Mouse (Mus musculus): ENCODE results near the gene Btbd16. TPM values are rescaled to one million over a fixed set of nuclear protein-coding genes. Genes with fewer than 3 reads are reported as not detected.

Btbd16 gene
- polyA plus RNA-seq, 1 experiment from 2014 or later: not detected

Other genes with a start within 250 kb of the Btbd16 start
- 189 and 194 TPM in 2 replicates for gene Nsmce4a, start 201.0 kb upstream of the Btbd16 start, polyA plus RNA-seq (2014; fragmentation: Nextera tagmentation; extraction: Ambion mirVana)
- gene Tacc2, start 196.6 kb upstream of the Btbd16 start, polyA plus RNA-seq (2014; fragmentation: Nextera tagmentation; extraction: Ambion mirVana): 56.6 and 62.6 TPM in 2 replicates
- 44.2 and 48.4 TPM in 2 replicates for gene Plekha1, start 91.7 kb downstream of the Btbd16 start, polyA plus RNA-seq (2014; fragmentation: Nextera tagmentation; extraction: Ambion mirVana)
- 7.2 and 7.5 TPM in 2 replicates for gene Htra1, start 162.0 kb downstream of the Btbd16 start, polyA plus RNA-seq (2014; fragmentation: Nextera tagmentation; extraction: Ambion mirVana)